Mouse (Mus musculus) CH12.LX (cell line): ENCODE data around the gene Dusp21. TPM values are rescaled to one million over a fixed set of nuclear protein-coding genes. Genes with fewer than 3 reads are reported as not detected.

Experiments used
- DNase-seq: peaks from one replicate; pipeline ENCODE4 v3.0.0-alpha.2; 2013; ENCODE audit errors: extremely low read depth
- H3K27ac ChIP-seq: 2 replicates; pipeline ENCODE4 v1.5.1; 2012; ENCODE audit warnings: low read depth, mild to moderate bottlenecking, control low read depth, moderate library complexity; ENCODE audit not compliant: insufficient read depth
- H3K27me3 ChIP-seq: replicated peaks from 2 replicates; pipeline ENCODE3; 2012; ENCODE audit warnings: inconsistent platforms
- H3K36me3 ChIP-seq, 2 experiments: replicated peaks in 1 of 2; 2 replicates each; pipeline versions ENCODE3 to v1.6.1; 2012; ENCODE audit warnings: inconsistent platforms in 1 of 2, low read length in 1 of 2, mild to moderate bottlenecking in 1 of 2, mixed read lengths in 1 of 2, moderate library complexity in 1 of 2; ENCODE audit not compliant: control insufficient read depth in 1 of 2, insufficient read depth in 1 of 2
- H3K4me1 ChIP-seq, 2 experiments: 2 replicates each; pipeline ENCODE4 v1.6.1; 2012; ENCODE audit warnings: inconsistent platforms in 1 of 2, moderate library complexity in 1 of 2; ENCODE audit not compliant: insufficient read depth in 2 of 2, control insufficient read depth in 1 of 2
- H3K4me2 ChIP-seq: 2 replicates; pipeline ENCODE4 v1.6.1; 2012; ENCODE audit warnings: low read depth, mild to moderate bottlenecking, control low read depth; ENCODE audit not compliant: poor library complexity, insufficient read depth, severe bottlenecking
- H3K4me3 ChIP-seq, 3 experiments: fragments of 150-350 bp in 1 of 3; sonication (generic) in 1 of 3; replicated peaks in 1 of 3; 2 replicates each; pipeline versions ENCODE3 to v1.5.1; 2011 to 2012; ENCODE audit warnings: low read depth in 2 of 3, low read length in 2 of 3, mild to moderate bottlenecking in 2 of 3, moderate library complexity in 2 of 3, control low read depth in 1 of 3, improper control_type of control experiment in 1 of 3, inconsistent platforms in 1 of 3, mixed read lengths in 1 of 3; ENCODE audit not compliant: poor library complexity in 1 of 3
- H3K79me2 ChIP-seq: replicated peaks from 2 replicates; pipeline ENCODE4 v1.6.1; 2012; ENCODE audit warnings: mild to moderate bottlenecking, moderate library complexity; ENCODE audit not compliant: control insufficient read depth, poor library complexity, insufficient read depth, severe bottlenecking; ENCODE audit errors: extremely low read depth
- H3K9ac ChIP-seq: 2 replicates; pipeline ENCODE4 v1.6.1; 2012; ENCODE audit warnings: low read depth, mild to moderate bottlenecking, control low read depth, moderate library complexity; ENCODE audit not compliant: insufficient read depth
- H3K9me3 ChIP-seq: replicated peaks from 2 replicates; pipeline ENCODE3; 2012; ENCODE audit warnings: low read length, inconsistent platforms, mixed read lengths
- CTCF ChIP-seq, 2 experiments: IDR thresholded peaks in 1 of 2; conservative IDR thresholded peaks in 1 of 2; 2 replicates each; pipeline ENCODE4 v1.5.1; 2011 to 2012; ENCODE audit warnings: low read depth in 2 of 2, low read length in 2 of 2, improper control_type of control experiment in 1 of 2, inconsistent platforms in 1 of 2, mild to moderate bottlenecking in 1 of 2, moderate library complexity in 1 of 2
- ETS1 ChIP-seq: conservative IDR thresholded peaks from 2 replicates; pipeline ENCODE4 v1.6.1; 2012; ENCODE audit warnings: low read depth, mild to moderate bottlenecking, inconsistent platforms, low read length, improper control_type of control experiment, moderate library complexity
- GABPA ChIP-seq: IDR thresholded peaks from 2 replicates; pipeline ENCODE4 v1.6.1; 2012; ENCODE audit warnings: low read depth, low read length, improper control_type of control experiment, inconsistent platforms; ENCODE audit not compliant: insufficient replicate concordance
- IRF4 ChIP-seq: IDR thresholded peaks from 2 replicates; pipeline ENCODE4 v1.6.1; 2014; ENCODE audit warnings: low read depth, mild to moderate bottlenecking, inconsistent platforms, low read length, improper control_type of control experiment
- JUND ChIP-seq: conservative IDR thresholded peaks from 2 replicates; pipeline ENCODE4 v1.6.1; 2011; ENCODE audit warnings: low read depth, low read length, improper control_type of control experiment
- KAT2A ChIP-seq: IDR thresholded peaks from 2 replicates; pipeline ENCODE4 v1.6.1; 2012; ENCODE audit warnings: low read length, improper control_type of control experiment, inconsistent platforms; ENCODE audit not compliant: insufficient replicate concordance
- MAX ChIP-seq: IDR thresholded peaks from 2 replicates; pipeline ENCODE4 v1.6.1; 2011; ENCODE audit warnings: low read length, improper control_type of control experiment
- MAZ ChIP-seq: IDR thresholded peaks from 2 replicates; pipeline ENCODE4 v1.6.1; 2012; ENCODE audit warnings: low read depth, mild to moderate bottlenecking, inconsistent platforms, low read length, improper control_type of control experiment, moderate library complexity
- NELFE ChIP-seq: IDR thresholded peaks from 2 replicates; pipeline ENCODE4 v1.6.1; 2011; ENCODE audit warnings: low read depth, low read length, improper control_type of control experiment
- RAD21 ChIP-seq: IDR thresholded peaks from 2 replicates; pipeline ENCODE4 v1.6.1; 2011; ENCODE audit warnings: low read depth, mild to moderate bottlenecking, low read length, improper control_type of control experiment, moderate library complexity
- SMC3 ChIP-seq: IDR thresholded peaks from 2 replicates; pipeline ENCODE4 v1.6.1; 2011; ENCODE audit warnings: low read depth, low read length, improper control_type of control experiment
- UBTF ChIP-seq: IDR thresholded peaks from 2 replicates; pipeline ENCODE4 v1.6.1; 2012; ENCODE audit warnings: low read depth, mild to moderate bottlenecking, inconsistent platforms, low read length, improper control_type of control experiment, moderate library complexity
- USF2 ChIP-seq: conservative IDR thresholded peaks from 2 replicates; pipeline ENCODE4 v1.6.1; 2011; ENCODE audit warnings: low read depth, low read length, improper control_type of control experiment
- ZC3H11A ChIP-seq: IDR thresholded peaks from 2 replicates; pipeline ENCODE4 v1.6.1; 2012; ENCODE audit warnings: low read depth, mild to moderate bottlenecking, inconsistent platforms, low read length, improper control_type of control experiment
- dilution Hi-C: fragments of 300-500 bp; cut with MboI; formaldehyde crosslinking; loops from 2 replicates; pipeline ENCODE4 v1.14.3; 2020; ENCODE audit warnings: low sequenced_read_pairs; ENCODE audit not compliant: extremely low pct_unique_long_range_greater_than_20kb, extremely low pct_ligation_motif_present
- in situ Hi-C: fragments of 300-500 bp; cut with MboI; formaldehyde crosslinking; loops from 3 replicates; pipeline ENCODE4 v1.14.3; 2019; ENCODE audit warnings: low sequenced_read_pairs, low pct_ligation_motif_present, low pct_unique_long_range_greater_than_20kb, mixed read lengths
- polyA plus RNA-seq: library from polyadenylated mRNA; unstranded; fragments of >175 nt; gene quantifications from 2 replicates; pipeline ENCODE4 v1.2.1, GENCODE M21; 2012; ENCODE audit warnings: low read depth; ENCODE audit not compliant: insufficient read length
- total RNA-seq, 2 experiments: library from RNA; depleted of rRNA; stranded (reverse); fragments of 300-350 nt in 1 of 2; fragments of >200 nt in 1 of 2; gene quantifications; 2 replicates each; pipeline ENCODE4 v1.2.3; 2012 to 2014

Gene Dusp21
- total and polyA plus RNA-seq, 3 experiments = not detected

DNA sequence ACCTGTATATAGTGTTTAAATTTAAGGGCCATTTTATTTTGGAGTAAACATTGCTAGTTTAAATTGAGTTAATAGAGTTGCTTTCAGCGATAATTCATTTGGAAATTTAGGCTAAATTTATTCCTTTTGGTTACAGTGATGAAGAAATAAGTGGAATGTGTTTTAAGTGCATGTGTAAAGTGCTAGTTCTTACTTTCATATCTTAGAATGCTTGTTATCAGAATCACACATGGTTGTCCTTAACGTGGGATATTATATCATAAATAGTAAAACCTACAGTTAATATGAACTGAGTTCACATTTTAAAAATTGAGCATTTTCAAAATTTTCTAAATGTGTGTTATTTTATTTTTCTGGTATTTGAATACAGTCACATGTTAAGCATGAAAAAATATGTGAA is 19.5 kb downstream of the Dusp21 start:
- Histone ChIP-seq H3K4me3 (peak overlapping the region in 2 of 3 experiments; percentile 70 to 82), H3K79me2 (peaks cover 32% of the 10 kb centered on the region)
- TF ChIP-seq CTCF (conservative IDR thresholded peaks at IDR 0.05 in 1 of 2, IDR thresholded peaks at IDR 0.05 in 1 of 2; ENCODE audit: low read depth in 2 of 2, low read length in 2 of 2) = no peak
- TF ChIP-seq JUND = no peak
- no peak for TF ChIP-seq IRF4

DNA sequence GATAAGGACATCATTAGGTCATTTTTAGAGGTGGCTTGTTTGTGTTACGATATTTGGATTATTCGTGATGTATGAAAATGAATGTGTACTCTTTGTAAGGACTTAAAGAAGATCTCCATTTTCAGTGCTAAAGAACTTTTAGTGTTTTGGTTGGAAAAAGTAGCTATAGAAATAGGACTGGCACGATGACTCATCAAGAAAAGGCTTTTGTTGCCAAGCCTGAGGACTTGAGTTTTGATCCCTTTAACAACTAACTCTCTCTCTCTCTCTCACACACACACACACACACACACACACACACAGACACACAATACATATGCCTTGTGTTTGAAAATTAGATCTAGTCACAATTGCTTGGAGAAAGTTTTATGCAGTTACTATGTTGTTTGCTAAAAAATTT is 21.3 kb downstream of the Dusp21 start:
- Histone ChIP-seq H3K4me3 (no peak overlapping the region), H3K9me3 (no peaks in the 10 kb centered on the region), H3K27ac (no peak overlapping the region), H3K9ac (no peak overlapping the region), H3K79me2 (peaks cover 34% of the 10 kb centered on the region), H3K4me2 (no peak overlapping the region), H3K36me3 (no peaks in the 10 kb centered on the region), H3K27me3 (no peaks in the 10 kb centered on the region), H3K4me1 (no peaks in the 10 kb centered on the region)
- in situ Hi-C loops (no loop called here), dilution Hi-C loops (no loop called here)
- no peak for DNase-seq
- no peak for TF ChIP-seq ETS1
- TF ChIP-seq KAT2A = no peak
- TF ChIP-seq GABPA = no peak
- no peak for TF ChIP-seq NELFE
- TF ChIP-seq SMC3 = no peak
- TF ChIP-seq ZC3H11A = no peak
- no peak for TF ChIP-seq UBTF
- no peak for TF ChIP-seq IRF4

More for the DNA sequence above, 19.5 kb downstream of the Dusp21 start:
- Histone ChIP-seq H3K4me2 (no peak overlapping the region), H3K9ac (no peak overlapping the region), H3K27me3 (no peaks in the 10 kb centered on the region), H3K9me3 (no peaks in the 10 kb centered on the region), H3K27ac (no peak overlapping the region), H3K4me1 (no peaks in the 10 kb centered on the region), H3K36me3 (no peaks in the 10 kb centered on the region)
- DNase-seq = no peak
- in situ Hi-C loops (no loop called here), dilution Hi-C loops (no loop called here)

DNA sequence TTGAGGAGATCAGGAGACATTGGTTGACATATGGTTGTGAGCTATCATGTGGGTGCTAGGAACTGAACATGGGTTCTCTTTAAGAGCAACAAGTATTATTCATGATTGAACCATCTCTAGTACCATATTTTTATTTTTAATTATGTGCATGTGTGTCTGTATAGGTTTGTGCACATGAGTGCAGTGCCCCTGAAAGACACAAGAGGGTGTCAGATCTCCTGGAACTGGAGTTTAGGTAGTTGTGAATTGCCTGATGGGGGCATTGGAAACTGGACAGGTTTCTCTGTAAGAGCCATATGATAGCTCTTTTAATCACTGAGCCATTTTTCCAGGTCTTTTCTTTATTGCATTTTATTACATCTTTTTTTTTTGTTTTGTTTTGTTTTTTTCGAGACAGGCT is 23.3 kb downstream of the Dusp21 start:
- no peak overlapping the region for H3K27ac ChIP-seq
- H3K27me3 ChIP-seq = no peaks in the 10 kb centered on the region
- H3K36me3 ChIP-seq = no peaks in the 10 kb centered on the region
- no peak overlapping the region for H3K4me2 ChIP-seq
- peaks cover 27% of the 10 kb centered on the region for H3K79me2 ChIP-seq
- H3K9ac ChIP-seq = no peak overlapping the region
- TF ChIP-seq RAD21 (peak; percentile 19), USF2 (no peak), CTCF (conservative IDR thresholded peaks at IDR 0.05 in 1 of 2, IDR thresholded peaks at IDR 0.05 in 1 of 2; ENCODE audit: low read depth in 2 of 2, low read length in 2 of 2) (0 out of 4 replicates have a peak, but pooled peaks of 1 of the 2 experiments have one; percentile 20), MAX (no peak), MAZ (no peak), IRF4 (no peak)
- in situ Hi-C loops = no loop called here
- no peaks in the 10 kb centered on the region for H3K4me1 ChIP-seq
- no peak overlapping the region for H3K4me3 ChIP-seq
- H3K9me3 ChIP-seq = no peaks in the 10 kb centered on the region
- dilution Hi-C loops = no loop called here
- no peak for DNase-seq
